Mouse (Mus musculus) stomach, postnatal 0 days (tissue): ENCODE measurements around the gene Babam2.

Experiments
- CTCF ChIP-seq: IDR thresholded peaks from 2 replicates; pipeline ENCODE4 v1.5.1; 2016; ENCODE audit warnings: antibody characterized with exemption, low read depth, mild to moderate bottlenecking, moderate library complexity
- EP300 ChIP-seq: optimal IDR thresholded peaks from 2 replicates; pipeline ENCODE3; 2016; ENCODE audit warnings: antibody characterized with exemption

GRCm38 (mm10) chr5:31931637-31932036 lies 234.2 kb downstream of the Babam2 start:
- TF ChIP-seq CTCF (no peak), EP300 (no peak)
